Comparison of ENCODE assay signal across 8 mouse cellular contexts in genomic region chr15:99449131-99449750, GRCm38 (mm10). TPM values are rescaled to one million over a fixed set of nuclear protein-coding genes. Genes with fewer than 3 reads are reported as not detected.
DNase-seq lines count a peak whose midpoint lies in the region; TF ChIP-seq lines count a peak whose summit lies in the region.
"Had no signal": no experiment of that assay in that cellular context is flagged by ENCODE, and none has a peak within 500 bp of the region (broad histone marks: within the 10 kb centered on the region; RNA-seq: fewer than 3 reads in every experiment).

No protein-coding gene starts in this region.

- no peak for TF ChIP-seq CTCF in layer of hippocampus, adult 2 months (conservative IDR thresholded peaks at IDR 0.05)

- H3K27me3 ChIP-seq in heart, embryonic 10.5 days (ENCODE audit: insufficient read depth, poor library complexity, severe bottlenecking), result no peaks in the 10 kb centered on the region

- H3K36me3 ChIP-seq in heart, embryonic 10.5 days, result peaks cover 44% of the 10 kb centered on the region

- DNase-seq in thymus, postnatal 14 days, result peak; percentile 37
- no peak for DNase-seq in thymus, adult 18-20 months
- peak; percentile 71 for DNase-seq in cerebellum, postnatal 36 days
- no peak for DNase-seq in heart, embryonic 10.5 days (ENCODE audit: low spot score)
- peak; percentile 55 for DNase-seq in layer of hippocampus, adult 2 months (ENCODE audit: low spot score in 2 of 2)
- DNase-seq in lung, postnatal 25 days (ENCODE audit: low spot score), result peak; percentile 37
- DNase-seq in testis, postnatal 10 days (ENCODE audit: low spot score), result peak; percentile 74

- H3K4me3 ChIP-seq in heart, embryonic 10.5 days, result peak overlapping the region; percentile 16; the same call in 1 of the 2 replicates
- H3K4me3 ChIP-seq in layer of hippocampus, adult 2 months, result no peak overlapping the region

- peak overlapping the region; percentile 75 for H3K27ac ChIP-seq in heart, embryonic 10.5 days
- peak overlapping the region; percentile 75; the same call in 1 of the 2 replicates for H3K27ac ChIP-seq in layer of hippocampus, adult 2 months
- H3K27ac ChIP-seq: macrophage had no signal

- no peaks in the 10 kb centered on the region for H3K9me3 ChIP-seq in heart, embryonic 10.5 days

- 42% methylated on average over 9 of the region's 9 CpGs for WGBS in heart, embryonic 10.5 days

- H3K4me1 ChIP-seq in heart, embryonic 10.5 days, result peaks cover 52% of the 10 kb centered on the region

RNA-seq across cellular contexts. Expression of gene Nckap5l, which starts 8.3 kb away (rescaled TPM):
- 10.7 and 12.8 TPM in 2 replicates for polyA plus RNA-seq in heart, embryonic 10.5 days (2016; fragmentation: Nextera tagmentation; extraction: Ambion mirVana)
- 10 to 100 TPM; 17.1 to 18.5 TPM for total RNA-seq in layer of hippocampus, adult 2 months (2021)

RNA-seq across cellular contexts. Expression of gene Bcdin3d, which starts 25.3 kb away (rescaled TPM):
- polyA plus RNA-seq in heart, embryonic 10.5 days (2016; fragmentation: Nextera tagmentation; extraction: Ambion mirVana), result 11.8 and 13.7 TPM in 2 replicates
- 1 to 10 TPM; 4.0 to 5.5 TPM for total RNA-seq in layer of hippocampus, adult 2 months (2021)

RNA-seq across cellular contexts. Expression of gene Tmbim6, which starts 56.6 kb away (rescaled TPM):
- polyA plus RNA-seq in heart, embryonic 10.5 days (2016; fragmentation: Nextera tagmentation; extraction: Ambion mirVana), result 295 and 308 TPM in 2 replicates
- 100 to 1,000 TPM; 341 to 355 TPM for total RNA-seq in layer of hippocampus, adult 2 months (2021)

Comparison
In these comparisons a context has a peak if more than half of its experiments do, and no peak if none do; other contexts are left out.
1. DNase-seq: peak in thymus, postnatal 14 days (single experiment), cerebellum, postnatal 36 days (2 of 2), layer of hippocampus, adult 2 months (2 of 2), lung, postnatal 25 days (single experiment) and testis, postnatal 10 days (single experiment); none in thymus, adult 18-20 months (0 of 2) and heart, embryonic 10.5 days (single experiment).